Mouse (Mus musculus) embryonic facial prominence, embryonic 14.5 days (tissue): ENCODE measurements around the gene Uimc1. TPM values are rescaled to one million over a fixed set of nuclear protein-coding genes. Genes with fewer than 3 reads are reported as not detected.

Source experiments
- ATAC-seq: fragments of 200-750 bp; cut with Nextera tagmentation; 2 replicates; pipeline ENCODE4 v1.8.0; 2017; ENCODE audit warnings: low read depth, moderate number of reproducible peaks, moderate TSS enrichment
- DNase-seq: peaks from one replicate; pipeline ENCODE4 v3.0.0-alpha.2; 2015; ENCODE audit warnings: low spot score
- H3K27ac ChIP-seq: fragments of 300-500 bp; sonication (generic); replicated peaks from 2 replicates; pipeline ENCODE4 v1.5.1; 2014; ENCODE audit warnings: low read depth, mild to moderate bottlenecking, low read length, moderate library complexity
- H3K27me3 ChIP-seq: fragments of 300-500 bp; sonication (generic); replicated peaks from 2 replicates; pipeline ENCODE4 v1.6.1; 2014; ENCODE audit warnings: low read length; ENCODE audit not compliant: control insufficient read depth, insufficient read depth
- H3K36me3 ChIP-seq: fragments of 300-500 bp; sonication (generic); 2 replicates; pipeline ENCODE4 v1.6.1; 2014; ENCODE audit warnings: low read length, mixed read lengths; ENCODE audit not compliant: control insufficient read depth, insufficient read depth
- H3K4me1 ChIP-seq: fragments of 300-500 bp; sonication (generic); 2 replicates; pipeline ENCODE4 v1.6.1; 2014; ENCODE audit warnings: antibody characterized with exemption, low read length; ENCODE audit not compliant: control insufficient read depth, insufficient read depth
- H3K4me2 ChIP-seq: fragments of 300-500 bp; sonication (generic); 2 replicates; pipeline ENCODE4 v1.6.1; 2014; ENCODE audit warnings: low read depth, mild to moderate bottlenecking, low read length, moderate library complexity, mixed read lengths
- H3K4me3 ChIP-seq: fragments of 300-500 bp; sonication (generic); 2 replicates; pipeline ENCODE4 v1.5.1; 2014; ENCODE audit warnings: low read depth, mild to moderate bottlenecking, low read length
- H3K9ac ChIP-seq: fragments of 300-500 bp; sonication (generic); 2 replicates; pipeline ENCODE4 v1.6.1; 2014; ENCODE audit warnings: low read depth, mild to moderate bottlenecking, low read length, moderate library complexity, mixed read lengths
- H3K9me3 ChIP-seq: fragments of 300-500 bp; sonication (generic); 2 replicates; pipeline ENCODE4 v1.6.1; 2016; ENCODE audit warnings: low read length; ENCODE audit not compliant: control insufficient read depth
- WGBS: fragments of 180-500 bp; shearing (Covaris S2); extraction: QIAGEN DNeasy Blood & Tissue Kit; methylation state at CpG from one replicate; pipeline ENCODE4 v1.1.7; 2014; 5-methylcytosine and 5-hydroxymethylcytosine counted together
- polyA plus RNA-seq: library from polyadenylated mRNA; unstranded; fragments of >200 nt; fragmentation: Nextera tagmentation; extraction: Ambion mirVana; gene quantifications from 2 replicates; pipeline ENCODE4 v1.2.1, GENCODE M21; 2014

Uimc1 gene
- polyA plus RNA-seq, 1 experiment from 2014 or later = 27.5 TPM

DNA sequence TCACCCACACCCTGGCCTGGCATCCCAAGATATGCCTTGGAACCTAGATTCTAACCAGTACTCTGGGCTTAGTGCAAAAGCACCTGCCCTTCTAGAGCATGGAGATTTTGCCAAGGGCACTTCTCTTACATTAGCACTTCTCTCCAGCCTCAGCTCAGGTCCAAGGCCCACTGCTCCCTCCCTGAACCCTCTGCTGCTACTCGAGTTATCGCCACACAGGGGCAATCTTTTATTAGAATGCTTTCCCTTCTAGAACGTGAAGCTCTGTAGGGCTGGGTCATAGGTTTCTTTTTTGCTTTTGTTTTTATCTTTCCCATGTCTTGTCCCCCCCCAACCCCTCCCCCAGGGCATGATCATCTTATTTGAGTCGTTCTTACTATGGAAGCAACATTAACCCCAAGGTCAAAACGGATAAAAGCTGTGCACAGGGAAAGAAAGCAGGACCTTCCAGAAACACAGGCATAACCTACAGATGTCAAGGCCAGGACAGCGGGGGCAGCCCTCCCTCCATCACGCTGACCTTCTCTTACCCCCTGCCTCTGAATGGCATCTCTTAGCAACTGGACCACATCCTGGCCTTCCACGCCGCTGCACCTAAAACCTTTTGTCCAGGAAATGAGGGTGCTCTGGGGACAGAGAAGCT is 86.3 kb downstream of the Uimc1 start:
- Histone ChIP-seq H3K9ac (no peak overlapping the region), H3K4me1 (no peaks in the 10 kb centered on the region), H3K36me3 (no peaks in the 10 kb centered on the region), H3K4me3 (no peak overlapping the region), H3K4me2 (no peak overlapping the region), H3K27me3 (no peaks in the 10 kb centered on the region), H3K9me3 (no peaks in the 10 kb centered on the region), H3K27ac (no peak overlapping the region)
- ATAC-seq (no peak), DNase-seq (no peak)
- 22% methylated on average over 9 of the region's 9 CpGs for WGBS

DNA sequence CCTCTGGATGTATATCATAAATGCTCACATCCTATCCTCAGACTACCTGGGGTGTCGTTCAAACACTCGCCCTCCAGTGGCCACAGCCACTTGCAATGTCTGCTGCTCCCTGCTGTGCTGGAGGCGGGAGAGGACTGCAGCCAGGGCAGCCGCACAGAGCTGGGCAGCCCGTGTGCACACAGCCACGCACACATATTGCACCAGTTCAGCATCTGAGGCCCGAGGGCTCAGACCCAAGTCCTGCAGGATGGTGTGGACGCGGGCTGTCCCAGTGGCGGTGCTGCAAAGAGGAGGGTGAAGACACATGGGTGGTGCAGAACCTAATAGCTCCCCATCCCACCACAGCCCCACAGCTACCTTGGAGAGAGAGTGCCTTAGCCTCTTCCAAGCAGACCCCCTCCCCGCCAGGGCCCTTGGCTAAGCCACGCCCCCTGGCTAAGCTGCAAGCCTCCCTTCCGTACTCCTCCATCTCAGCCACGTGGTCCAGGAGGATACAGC is 88.1 kb downstream of the Uimc1 start:
- Histone ChIP-seq H3K4me1 (no peaks in the 10 kb centered on the region), H3K4me2 (no peak overlapping the region), H3K27ac (no peak overlapping the region), H3K9ac (no peak overlapping the region), H3K9me3 (no peaks in the 10 kb centered on the region), H3K4me3 (no peak overlapping the region), H3K27me3 (no peaks in the 10 kb centered on the region), H3K36me3 (no peaks in the 10 kb centered on the region)
- 4% methylated on average over 11 of the region's 14 CpGs for WGBS
- no peak for DNase-seq
- ATAC-seq = peak; percentile 18; the same call in 1 of the 2 replicates

DNA sequence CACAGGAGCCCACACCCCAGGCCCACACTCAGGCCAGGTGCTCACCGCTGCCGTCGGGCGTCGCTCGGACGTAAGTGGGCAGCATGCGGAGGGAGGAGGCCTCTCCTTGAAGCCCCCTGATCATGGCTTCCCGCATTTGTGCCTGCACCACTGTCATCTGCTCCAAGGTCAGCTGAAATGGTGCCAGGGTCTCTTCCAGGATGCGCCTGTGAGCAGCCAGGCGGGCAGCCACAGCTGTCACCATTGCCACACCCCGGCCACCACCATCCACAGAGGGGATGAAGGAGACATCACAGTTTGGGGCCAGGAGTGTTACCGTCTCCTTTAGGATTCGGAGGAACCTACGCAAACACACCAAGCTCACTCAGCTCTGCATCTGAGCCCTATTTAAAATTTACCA is 89.0 kb downstream of the Uimc1 start:
- Histone ChIP-seq H3K27ac (no peak overlapping the region), H3K36me3 (no peaks in the 10 kb centered on the region), H3K4me3 (no peak overlapping the region), H3K9ac (no peak overlapping the region), H3K4me2 (no peak overlapping the region), H3K27me3 (no peaks in the 10 kb centered on the region), H3K4me1 (no peaks in the 10 kb centered on the region), H3K9me3 (no peaks in the 10 kb centered on the region)
- ATAC-seq = no peak
- DNase-seq = no peak
- WGBS = 87% methylated on average over 15 of the region's 15 CpGs

DNA sequence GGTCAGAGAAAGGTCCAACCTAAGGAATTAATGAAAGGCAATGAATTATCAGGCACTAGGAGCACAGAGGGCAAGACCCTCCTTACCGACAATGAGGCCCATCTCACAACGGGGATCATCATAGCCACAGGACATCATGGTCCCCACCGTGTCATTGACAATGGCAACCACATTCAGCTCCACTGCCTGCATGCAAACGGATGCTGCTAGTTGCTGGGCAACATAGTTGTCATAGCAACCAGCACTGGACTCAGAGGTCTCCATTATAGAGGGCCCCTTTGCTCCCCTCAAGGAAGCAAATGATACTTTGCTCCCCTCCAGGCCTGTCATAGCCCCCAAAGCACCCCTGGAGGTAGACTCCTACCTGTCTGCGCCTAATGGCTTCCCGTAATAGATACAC is 91.5 kb downstream of the Uimc1 start:
- no peak overlapping the region for H3K9ac ChIP-seq
- no peaks in the 10 kb centered on the region for H3K36me3 ChIP-seq
- H3K27ac ChIP-seq = no peak overlapping the region
- no peak overlapping the region for H3K4me2 ChIP-seq
- H3K9me3 ChIP-seq = no peaks in the 10 kb centered on the region
- WGBS = 68% methylated on average over 6 of the region's 6 CpGs
- no peak overlapping the region for H3K4me3 ChIP-seq
- DNase-seq (no peak), ATAC-seq (peak; percentile 17; the same call in 1 of the 2 replicates)
- no peaks in the 10 kb centered on the region for H3K4me1 ChIP-seq
- H3K27me3 ChIP-seq = no peaks in the 10 kb centered on the region

DNA sequence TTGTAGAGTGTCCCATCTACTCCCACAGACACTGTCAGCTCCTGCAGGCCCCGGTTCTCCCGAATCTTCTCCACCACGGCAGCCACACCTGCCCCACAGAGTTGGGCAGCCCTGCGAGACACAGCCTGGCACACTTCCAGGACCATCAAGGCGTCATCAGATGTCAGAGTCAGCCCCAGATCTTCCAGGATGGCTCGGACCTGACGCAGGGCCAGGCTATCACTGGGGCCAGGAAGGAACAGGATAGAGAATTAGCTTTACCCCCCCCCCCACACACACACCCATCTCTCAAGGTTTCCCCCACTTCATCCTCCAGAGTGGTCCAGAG is 93.7 kb downstream of the Uimc1 start:
- 73% methylated on average over 7 of the region's 7 CpGs for WGBS
- ATAC-seq = no peak
- DNase-seq = no peak
- Histone ChIP-seq H3K27me3 (no peaks in the 10 kb centered on the region), H3K9me3 (no peaks in the 10 kb centered on the region), H3K36me3 (no peaks in the 10 kb centered on the region), H3K4me2 (no peak overlapping the region), H3K4me3 (no peak overlapping the region), H3K9ac (no peak overlapping the region), H3K27ac (no peak overlapping the region), H3K4me1 (no peaks in the 10 kb centered on the region)

DNA sequence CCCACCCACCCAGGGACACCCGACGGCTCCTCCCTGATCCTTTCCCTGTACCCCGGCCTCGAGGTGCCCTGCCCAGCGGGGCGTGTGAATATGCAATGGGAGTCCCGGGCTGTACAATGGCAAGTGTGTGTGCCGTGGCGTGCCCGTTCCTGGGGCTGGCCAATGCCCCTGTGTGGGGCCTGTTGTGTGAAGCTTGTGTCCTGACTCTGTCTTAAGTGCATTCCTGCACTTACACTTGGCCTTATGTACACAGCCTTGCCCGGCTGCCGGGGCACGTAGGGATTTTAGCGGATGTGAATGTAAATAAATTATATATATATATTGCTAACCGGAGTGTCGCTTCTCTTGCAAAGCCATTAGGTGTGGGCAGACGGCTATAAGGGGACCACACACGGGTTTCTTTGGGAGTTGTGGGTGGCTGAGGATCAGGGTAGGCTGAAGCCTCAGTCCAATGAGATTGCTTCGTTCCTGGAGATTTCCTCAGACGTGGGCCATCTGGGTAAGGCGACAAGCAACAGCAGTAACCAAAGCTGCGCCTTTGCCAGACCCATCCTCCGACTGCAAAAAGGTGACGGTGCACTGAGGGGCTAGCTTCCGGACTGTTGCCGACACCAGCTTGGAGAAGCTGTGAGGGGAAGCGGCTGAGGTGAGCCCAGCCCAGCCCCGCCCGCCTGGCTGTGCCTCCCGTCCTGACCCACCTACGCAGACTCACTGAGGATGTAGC is 94.2 kb downstream of the Uimc1 start:
- no peaks in the 10 kb centered on the region for H3K4me1 ChIP-seq
- no peak overlapping the region for H3K4me2 ChIP-seq
- H3K27me3 ChIP-seq = no peaks in the 10 kb centered on the region
- no peaks in the 10 kb centered on the region for H3K9me3 ChIP-seq
- no peak overlapping the region for H3K9ac ChIP-seq
- H3K4me3 ChIP-seq = no peak overlapping the region
- no peaks in the 10 kb centered on the region for H3K36me3 ChIP-seq
- H3K27ac ChIP-seq = no peak overlapping the region
- 73% methylated on average over 28 of the region's 31 CpGs for WGBS
- DNase-seq (no peak), ATAC-seq (no peak)

DNA sequence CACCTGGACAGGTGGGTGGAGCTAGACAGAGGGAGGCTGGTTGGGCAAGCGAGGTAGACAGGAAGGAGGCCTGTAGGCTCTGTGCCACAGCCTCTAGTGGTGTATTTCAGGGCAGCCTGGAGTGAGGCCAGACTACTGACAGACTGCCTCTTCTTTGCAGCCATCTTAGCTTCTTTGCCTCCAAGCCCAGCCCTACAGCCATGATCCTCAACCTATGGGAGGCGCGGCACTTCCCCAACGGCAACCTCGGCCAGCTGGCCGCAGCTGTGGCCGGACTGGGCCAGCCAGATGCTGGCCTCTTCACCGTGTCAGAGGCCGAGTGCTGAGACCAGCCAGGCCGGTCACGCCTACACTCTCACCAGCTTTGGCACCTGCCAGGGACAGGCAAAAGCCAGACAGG is 95.5 kb downstream of the Uimc1 start:
- Histone ChIP-seq H3K4me1 (no peaks in the 10 kb centered on the region), H3K36me3 (no peaks in the 10 kb centered on the region), H3K9ac (no peak overlapping the region), H3K4me2 (no peak overlapping the region), H3K9me3 (no peaks in the 10 kb centered on the region), H3K27ac (no peak overlapping the region), H3K27me3 (no peaks in the 10 kb centered on the region), H3K4me3 (no peak overlapping the region)
- ATAC-seq (no peak; the same call in 1 of the 2 replicates), DNase-seq (no peak)
- WGBS = 65% methylated on average over 10 of the region's 11 CpGs

DNA sequence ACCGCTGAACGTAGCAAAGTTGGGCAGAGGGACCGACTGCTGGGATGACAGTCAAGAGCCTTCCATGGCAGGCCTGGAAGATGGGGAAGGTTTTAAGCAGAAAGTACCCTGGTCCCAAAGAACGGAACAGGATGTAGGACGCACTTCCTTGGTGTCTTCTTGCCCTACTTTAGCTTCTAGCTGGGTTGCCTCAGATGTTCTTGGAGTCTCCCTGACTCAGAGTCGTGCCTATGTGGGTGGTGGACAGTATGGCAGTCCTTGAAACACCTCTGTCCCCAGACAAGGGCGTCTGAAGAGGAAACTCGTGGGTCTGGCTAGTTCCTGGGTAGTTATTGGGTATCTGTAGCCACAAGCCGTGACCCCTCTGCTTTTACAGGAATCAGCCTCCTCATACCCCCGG is 98.0 kb downstream of the Uimc1 start:
- 69% methylated on average over 10 of the region's 10 CpGs for WGBS
- Histone ChIP-seq H3K27me3 (no peaks in the 10 kb centered on the region), H3K4me3 (no peak overlapping the region), H3K4me1 (no peaks in the 10 kb centered on the region), H3K9ac (no peak overlapping the region), H3K4me2 (no peak overlapping the region), H3K36me3 (no peaks in the 10 kb centered on the region), H3K9me3 (no peaks in the 10 kb centered on the region), H3K27ac (no peak overlapping the region)
- no peak for ATAC-seq
- no peak for DNase-seq

DNA sequence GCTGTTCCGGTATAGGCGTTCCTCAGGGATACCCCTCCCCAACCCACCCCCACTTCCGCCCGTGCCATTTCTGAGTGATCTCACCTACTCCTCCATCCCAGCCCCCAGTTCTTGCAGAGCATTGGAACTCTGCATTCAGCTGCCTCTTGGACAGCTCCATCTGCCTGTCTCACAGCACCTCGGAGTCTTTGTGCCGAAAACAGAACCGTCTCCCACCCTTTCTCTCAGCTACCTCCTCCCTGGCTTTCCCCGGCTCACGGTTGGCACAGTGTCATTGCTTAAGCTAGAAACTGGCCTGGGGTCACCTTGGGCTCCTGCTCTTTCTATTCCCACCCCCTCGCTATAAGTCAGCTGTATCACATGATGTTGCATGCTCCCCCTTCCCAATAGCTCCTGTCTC is 99.7 kb downstream of the Uimc1 start:
- no peak overlapping the region for H3K9ac ChIP-seq
- 79% methylated on average over 10 of the region's 10 CpGs for WGBS
- no peak overlapping the region for H3K27ac ChIP-seq
- no peak overlapping the region for H3K4me3 ChIP-seq
- no peak for DNase-seq
- no peaks in the 10 kb centered on the region for H3K36me3 ChIP-seq
- no peak for ATAC-seq
- no peaks in the 10 kb centered on the region for H3K4me1 ChIP-seq
- H3K9me3 ChIP-seq = no peaks in the 10 kb centered on the region
- no peaks in the 10 kb centered on the region for H3K27me3 ChIP-seq
- H3K4me2 ChIP-seq = no peak overlapping the region
